Comparison of ENCODE assay signal across 18 mouse cellular contexts in the genomic region with DNA sequence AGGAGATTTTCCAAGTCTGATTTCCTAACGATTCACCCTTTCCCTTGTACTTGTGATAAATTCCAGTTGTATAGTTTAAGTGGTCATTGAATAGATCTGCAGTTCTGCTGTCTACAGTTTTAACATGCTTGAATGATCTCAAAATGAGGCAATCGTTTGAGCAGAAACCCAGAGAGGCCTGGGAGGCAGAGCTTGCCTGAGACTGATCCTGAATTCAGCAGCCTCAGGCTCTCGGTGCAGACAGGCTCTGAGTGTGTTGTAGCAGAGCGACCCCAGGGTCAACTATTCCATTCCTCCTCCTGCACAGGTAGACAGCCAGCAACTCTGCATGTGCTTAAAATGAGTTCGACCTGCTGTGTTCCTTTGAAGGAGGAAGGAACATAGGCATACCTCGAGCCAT.
DNase-seq lines count a peak whose midpoint lies in the region; ATAC-seq and TF ChIP-seq lines count a peak whose summit lies in the region.
"Had no signal": no experiment of that assay in that cellular context is flagged by ENCODE, and none has a peak within 500 bp of the region (broad histone marks: within the 10 kb centered on the region; RNA-seq: fewer than 3 reads in every experiment).

No protein-coding gene starts in this region.

- no peaks in the 10 kb centered on the region for H3K9me3 ChIP-seq in forebrain, embryonic 10.5 days
- H3K9me3 ChIP-seq in forebrain, postnatal 0 days (ENCODE audit: low read length), result no peaks in the 10 kb centered on the region
- no peaks in the 10 kb centered on the region for H3K9me3 ChIP-seq in embryonic facial prominence, embryonic 14.5 days (ENCODE audit: control insufficient read depth, low read length)
- H3K9me3 ChIP-seq in neural tube, embryonic 15.5 days (replicated peaks), result no peaks in the 10 kb centered on the region
- no peaks in the 10 kb centered on the region for H3K9me3 ChIP-seq in heart, embryonic 11.5 days (replicated peaks; ENCODE audit: control insufficient read depth, low read length)
- H3K9me3 ChIP-seq: embryonic facial prominence, embryonic 12.5 days; forebrain, embryonic 12.5 days; intestine, embryonic 15.5 days; limb, embryonic 13.5 days had no signal

- H3K4me3 ChIP-seq in forebrain, embryonic 10.5 days, result no peak overlapping the region
- H3K4me3 ChIP-seq in forebrain, postnatal 0 days (ENCODE audit: low read depth, low read length), result no peak overlapping the region
- no peak overlapping the region for H3K4me3 ChIP-seq in embryonic facial prominence, embryonic 14.5 days (ENCODE audit: low read depth, low read length)
- no peak overlapping the region for H3K4me3 ChIP-seq in neural tube, embryonic 15.5 days (replicated peaks)
- H3K4me3 ChIP-seq in heart, embryonic 11.5 days (ENCODE audit: low read depth, low read length), result no peak overlapping the region
- H3K4me3 ChIP-seq: embryonic facial prominence, embryonic 12.5 days; forebrain, embryonic 12.5 days; intestine, embryonic 15.5 days; left cerebral cortex, adult 2 months; limb, embryonic 13.5 days had no signal

- H3K9ac ChIP-seq in forebrain, postnatal 0 days, result no peak overlapping the region
- no peak overlapping the region for H3K9ac ChIP-seq in embryonic facial prominence, embryonic 14.5 days (ENCODE audit: low read depth, low read length)
- H3K9ac ChIP-seq in neural tube, embryonic 15.5 days (replicated peaks), result no peak overlapping the region
- H3K9ac ChIP-seq in heart, embryonic 11.5 days (ENCODE audit: low read depth, low read length), result no peak overlapping the region
- H3K9ac ChIP-seq: embryonic facial prominence, embryonic 12.5 days; forebrain, embryonic 12.5 days; intestine, embryonic 15.5 days; limb, embryonic 13.5 days; liver, postnatal 0 days had no signal

- H3K4me2 ChIP-seq in forebrain, postnatal 0 days (ENCODE audit: low read depth), result no peak overlapping the region
- H3K4me2 ChIP-seq in embryonic facial prominence, embryonic 14.5 days (ENCODE audit: low read depth, low read length), result no peak overlapping the region
- H3K4me2 ChIP-seq in neural tube, embryonic 15.5 days, result no peak overlapping the region
- no peak overlapping the region for H3K4me2 ChIP-seq in heart, embryonic 11.5 days
- H3K4me2 ChIP-seq: embryonic facial prominence, embryonic 12.5 days; forebrain, embryonic 12.5 days; intestine, embryonic 15.5 days; limb, embryonic 13.5 days had no signal

- no peak for TF ChIP-seq CTCF in forebrain, postnatal 0 days (IDR thresholded peaks at IDR 0.05; ENCODE audit: low read depth)

- ATAC-seq in forebrain, postnatal 0 days, result no peak
- no peak for ATAC-seq in embryonic facial prominence, embryonic 14.5 days (ENCODE audit: low read depth)
- no peak for ATAC-seq in neural tube, embryonic 15.5 days (ENCODE audit: low FRiP score)
- no peak for ATAC-seq in heart, embryonic 11.5 days (replicated peaks; ENCODE audit: insufficient number of reproducible peaks, low FRiP score, low TSS enrichment)
- ATAC-seq: intestine, embryonic 15.5 days; liver, postnatal 0 days had no signal

- H3K27me3 ChIP-seq in forebrain, embryonic 10.5 days (ENCODE audit: poor library complexity, severe bottlenecking), result no peaks in the 10 kb centered on the region
- no peaks in the 10 kb centered on the region for H3K27me3 ChIP-seq in forebrain, postnatal 0 days (ENCODE audit: insufficient read depth, low read length)
- H3K27me3 ChIP-seq in embryonic facial prominence, embryonic 14.5 days (replicated peaks; ENCODE audit: control insufficient read depth, insufficient read depth, low read length), result no peaks in the 10 kb centered on the region
- H3K27me3 ChIP-seq in neural tube, embryonic 15.5 days (replicated peaks), result no peaks in the 10 kb centered on the region
- H3K27me3 ChIP-seq in heart, embryonic 11.5 days (ENCODE audit: control insufficient read depth, insufficient read depth, low read length), result no peaks in the 10 kb centered on the region
- H3K27me3 ChIP-seq: embryonic facial prominence, embryonic 12.5 days; intestine, embryonic 15.5 days; limb, embryonic 13.5 days had no signal

- peaks cover 29% of the 10 kb centered on the region for H3K4me1 ChIP-seq in forebrain, embryonic 10.5 days
- H3K4me1 ChIP-seq in forebrain, postnatal 0 days (ENCODE audit: insufficient read depth), result no peaks in the 10 kb centered on the region
- H3K4me1 ChIP-seq in embryonic facial prominence, embryonic 14.5 days (ENCODE audit: control insufficient read depth, insufficient read depth, low read length), result no peaks in the 10 kb centered on the region
- peaks cover 13% of the 10 kb centered on the region for H3K4me1 ChIP-seq in neural tube, embryonic 15.5 days
- H3K4me1 ChIP-seq in heart, embryonic 11.5 days (ENCODE audit: control insufficient read depth, insufficient read depth, low read length), result no peaks in the 10 kb centered on the region
- H3K4me1 ChIP-seq: embryonic facial prominence, embryonic 12.5 days; intestine, embryonic 15.5 days had no signal

- H3K36me3 ChIP-seq in forebrain, embryonic 10.5 days (replicated peaks), result no peaks in the 10 kb centered on the region
- no peaks in the 10 kb centered on the region for H3K36me3 ChIP-seq in forebrain, postnatal 0 days (ENCODE audit: insufficient read depth)
- no peaks in the 10 kb centered on the region for H3K36me3 ChIP-seq in embryonic facial prominence, embryonic 14.5 days (ENCODE audit: control insufficient read depth, insufficient read depth, low read length)
- H3K36me3 ChIP-seq in neural tube, embryonic 15.5 days, result no peaks in the 10 kb centered on the region
- H3K36me3 ChIP-seq in heart, embryonic 11.5 days (ENCODE audit: control insufficient read depth, insufficient read depth, low read length), result no peaks in the 10 kb centered on the region
- H3K36me3 ChIP-seq: embryonic facial prominence, embryonic 12.5 days; forebrain, embryonic 12.5 days; intestine, embryonic 15.5 days; limb, embryonic 13.5 days had no signal

- DNase-seq in forebrain, embryonic 10.5 days (ENCODE audit: extremely low spot score, low spot score), result no peak
- DNase-seq in forebrain, postnatal 0 days, result no peak
- DNase-seq in kidney, postnatal 4 days, result peak; percentile 14 to 21
- no peak for DNase-seq in kidney, postnatal 25 days
- DNase-seq in embryonic facial prominence, embryonic 14.5 days (ENCODE audit: low spot score), result peak; percentile 6
- DNase-seq in T-cell, adult 2 months (ENCODE audit: low spot score), result no peak
- DNase-seq: cerebellum, postnatal 10 days; heart, adult 11 months; liver, postnatal 0 days; lung, postnatal 36 days; thymus, postnatal 14 days had no signal

- peak overlapping the region; percentile 35; the same call in 1 of the 2 replicates for H3K27ac ChIP-seq in forebrain, embryonic 10.5 days
- no peak overlapping the region for H3K27ac ChIP-seq in forebrain, postnatal 0 days (ENCODE audit: low read depth, low read length)
- no peak overlapping the region for H3K27ac ChIP-seq in embryonic facial prominence, embryonic 14.5 days (replicated peaks; ENCODE audit: low read depth, low read length)
- H3K27ac ChIP-seq in neural tube, embryonic 15.5 days (replicated peaks), result peak overlapping the region; percentile 29
- no peak overlapping the region for H3K27ac ChIP-seq in heart, embryonic 11.5 days (ENCODE audit: low read depth, low read length)
- H3K27ac ChIP-seq: embryonic facial prominence, embryonic 12.5 days; forebrain, embryonic 12.5 days; intestine, embryonic 15.5 days; left cerebral cortex, adult 2 months; limb, embryonic 13.5 days had no signal

- WGBS in forebrain, embryonic 10.5 days, result 39% methylated on average over 6 of the region's 6 CpGs
- WGBS in forebrain, postnatal 0 days, result 39% methylated on average over 6 of the region's 6 CpGs
- WGBS in embryonic facial prominence, embryonic 14.5 days, result 36% methylated on average over 6 of the region's 6 CpGs
- WGBS in neural tube, embryonic 15.5 days, result 40% methylated on average over 6 of the region's 6 CpGs
- WGBS in heart, embryonic 11.5 days (ENCODE audit: insufficient replicate concordance), result 61% methylated on average over 6 of the region's 6 CpGs

Comparison
In these comparisons a context has a peak if more than half of its experiments do, and no peak if none do; other contexts are left out.
1. DNase-seq: peak in kidney, postnatal 4 days (2 of 2) and embryonic facial prominence, embryonic 14.5 days (single experiment); none in forebrain, embryonic 10.5 days (single experiment), forebrain, postnatal 0 days (single experiment), kidney, postnatal 25 days (0 of 2) and T-cell, adult 2 months (single experiment).
2. H3K27ac ChIP-seq: peak in forebrain, embryonic 10.5 days (single experiment) and neural tube, embryonic 15.5 days (single experiment); none in forebrain, postnatal 0 days (single experiment), embryonic facial prominence, embryonic 14.5 days (single experiment) and heart, embryonic 11.5 days (single experiment).